Mouse (Mus musculus) ovary, postnatal 36 days (tissue): ENCODE results near the gene Nlk.
"Not testable (repeated sequence)": the region's sequence is repeated elsewhere in the genome, so short reads cannot be mapped to it uniquely, and the experiment has no call there.

Experiments used
- DNase-seq: peaks from one replicate; pipeline ENCODE4 v3.0.0; 2022; ENCODE audit warnings: low spot score, mixed read lengths

The Nlk gene

DNA sequence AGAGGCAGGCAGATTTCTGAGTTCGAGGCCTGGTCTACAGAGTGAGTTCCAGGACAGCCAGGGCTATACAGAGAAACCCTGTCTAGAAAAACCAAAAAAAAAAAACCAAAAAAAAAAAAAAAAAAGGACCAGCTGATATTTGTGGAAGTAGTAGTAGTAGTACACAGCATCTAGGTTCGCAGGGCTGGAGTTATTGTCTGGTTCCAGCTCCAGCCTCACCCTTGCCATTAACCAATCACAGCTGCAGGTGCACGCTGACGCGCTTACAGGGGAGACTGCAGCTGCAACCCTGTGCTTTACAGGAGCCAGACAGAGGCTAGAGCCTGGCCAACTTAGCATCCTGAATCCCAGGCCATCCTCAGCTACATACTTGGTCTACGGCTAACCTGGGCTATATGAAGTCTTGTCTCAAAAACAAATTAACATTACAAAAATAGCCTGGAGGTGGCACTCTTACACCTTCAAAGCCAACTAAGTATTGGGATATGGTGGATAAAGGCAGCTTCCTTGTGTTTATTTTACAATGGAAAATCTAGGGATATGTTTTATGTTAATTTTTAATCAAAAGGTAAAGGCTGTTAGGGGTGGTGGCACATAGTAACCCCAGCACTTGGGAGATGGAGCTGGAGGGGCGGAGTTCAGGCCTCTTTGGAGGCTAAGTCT lies 152.6 kb downstream of the Nlk start:
- no peak for DNase-seq

- no peak for DNase-seq
Measured at GRCm38 (mm10) chr11:78540358-78540757, 156.8 kb downstream of the Nlk start.

- no peak for DNase-seq
Measured at GRCm38 (mm10) chr11:78536690-78537084, 160.5 kb downstream of the Nlk start.

- DNase-seq: peak; percentile 93
Measured at GRCm38 (mm10) chr11:78536080-78536689, 161.0 kb downstream of the Nlk start, which contains the start of the genes Tnfaip1 and Ift20. Tnfaip1 (minus strand) TSS chr11:78536332. Ift20 (plus strand) TSS chr11:78536361.

DNA sequence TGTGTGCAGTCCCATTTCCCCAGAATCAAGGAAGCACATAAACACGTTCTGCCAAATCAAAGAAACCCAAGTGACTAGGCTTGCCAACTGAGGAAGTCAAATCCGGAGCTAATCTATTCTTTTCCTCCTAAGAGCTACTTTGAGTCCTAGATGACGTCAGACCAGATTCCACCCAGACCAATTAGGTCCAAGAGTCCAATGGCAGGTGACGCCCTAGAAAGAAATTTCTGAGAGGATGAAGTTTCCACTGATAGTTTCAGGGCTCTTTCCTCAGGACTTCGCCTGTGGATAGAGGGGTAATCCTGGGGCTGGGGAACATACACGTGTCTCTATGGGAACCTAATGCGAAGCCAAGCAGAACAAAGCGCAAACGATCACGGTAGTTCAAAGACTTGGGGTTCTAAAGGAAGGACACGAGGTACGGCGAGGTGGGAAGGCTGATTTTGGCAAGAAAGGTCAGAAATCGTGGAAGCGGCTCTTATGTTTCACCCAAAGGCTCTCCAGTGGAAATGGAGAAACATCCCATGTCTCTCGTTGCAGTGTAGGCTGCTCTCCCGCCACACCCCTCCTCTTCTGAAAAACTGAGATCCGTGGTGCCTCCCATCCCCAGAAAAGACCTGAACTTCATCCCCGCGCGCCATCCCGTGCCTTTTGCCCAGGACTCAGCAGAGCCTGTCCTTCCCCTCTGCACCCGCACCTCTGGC lies 161.6 kb downstream of the Nlk start:
- no peak for DNase-seq

GRCm38 (mm10) chr11:78534516-78534915 lies 162.7 kb downstream of the Nlk start:
- no peak for DNase-seq

GRCm38 (mm10) chr11:78531515-78531914 lies 165.7 kb downstream of the Nlk start:
- not testable (repeated sequence) for DNase-seq

GRCm38 (mm10) chr11:78531046-78531445 lies 166.1 kb downstream of the Nlk start:
- DNase-seq: no peak

- no peak for DNase-seq
Measured at GRCm38 (mm10) chr11:78530001-78530400, 167.2 kb downstream of the Nlk start.

DNA sequence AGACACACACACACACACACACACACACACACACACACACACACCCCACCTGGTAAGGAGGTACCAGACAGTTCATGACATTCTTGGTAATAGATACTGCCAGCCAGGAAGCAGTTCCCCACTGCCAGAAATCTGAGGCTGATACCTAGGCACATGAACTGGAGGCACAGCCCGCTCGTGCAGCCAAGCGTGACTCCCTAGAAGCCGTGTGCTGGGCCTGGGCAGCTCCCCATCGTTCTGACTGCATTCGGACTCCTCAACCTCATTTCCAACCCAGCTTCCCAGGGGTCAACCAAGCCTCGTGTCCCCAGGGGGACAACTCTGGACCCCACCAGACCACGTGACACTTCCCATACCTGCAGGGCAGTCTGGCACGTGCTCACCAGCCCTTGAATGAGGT lies 168.5 kb downstream of the Nlk start:
- DNase-seq: no peak

- DNase-seq: no peak
Measured at GRCm38 (mm10) chr11:78524838-78525237, 172.3 kb downstream of the Nlk start.

- DNase-seq: no peak
Measured at GRCm38 (mm10) chr11:78523241-78523955, 173.8 kb downstream of the Nlk start.

DNA sequence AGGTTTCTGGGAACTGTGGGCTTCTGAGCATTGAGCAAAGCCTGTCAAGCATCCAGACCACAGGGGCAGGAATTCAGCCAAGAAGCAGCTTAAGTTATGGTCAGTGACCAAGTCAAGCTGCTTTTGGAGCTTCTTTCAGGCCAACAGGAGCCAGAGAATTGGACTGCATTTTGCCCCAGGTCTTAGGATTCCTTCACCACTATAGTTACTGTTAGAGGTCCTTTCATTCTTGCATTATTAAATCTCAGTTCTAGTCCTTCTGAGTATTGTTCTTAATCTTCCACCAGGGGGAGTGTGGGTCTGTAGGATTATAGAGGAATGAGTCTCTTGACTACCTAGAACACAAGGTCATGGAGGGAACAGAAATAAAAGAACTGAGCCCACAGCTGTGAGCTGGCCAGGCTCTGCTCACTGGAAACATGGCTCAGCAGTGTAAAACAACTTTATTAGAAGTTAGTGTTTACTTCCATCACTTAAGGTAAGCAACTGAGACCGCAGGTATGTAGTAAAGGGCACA lies 174.6 kb downstream of the Nlk start:
- DNase-seq: no peak

DNA sequence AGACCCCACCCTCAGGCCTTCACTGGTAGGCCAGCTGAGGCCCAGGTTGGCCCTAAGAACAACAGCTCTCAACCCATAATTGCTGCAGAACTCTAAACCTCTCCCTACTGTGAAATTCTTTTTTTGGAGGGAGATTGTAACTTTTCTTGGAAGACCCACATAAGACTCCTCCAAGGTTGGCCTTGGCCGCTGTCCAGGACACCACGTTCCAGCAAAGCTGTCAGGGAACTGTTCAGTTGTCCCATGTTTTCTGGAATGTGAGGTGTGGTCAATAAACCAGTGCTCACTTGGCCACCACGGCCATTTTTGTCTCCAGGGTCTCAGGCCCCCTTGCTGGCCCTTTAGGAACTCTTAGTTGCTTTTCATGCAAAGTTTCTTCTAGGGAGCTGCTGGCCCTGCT lies 175.3 kb downstream of the Nlk start:
- DNase-seq: no peak

DNA sequence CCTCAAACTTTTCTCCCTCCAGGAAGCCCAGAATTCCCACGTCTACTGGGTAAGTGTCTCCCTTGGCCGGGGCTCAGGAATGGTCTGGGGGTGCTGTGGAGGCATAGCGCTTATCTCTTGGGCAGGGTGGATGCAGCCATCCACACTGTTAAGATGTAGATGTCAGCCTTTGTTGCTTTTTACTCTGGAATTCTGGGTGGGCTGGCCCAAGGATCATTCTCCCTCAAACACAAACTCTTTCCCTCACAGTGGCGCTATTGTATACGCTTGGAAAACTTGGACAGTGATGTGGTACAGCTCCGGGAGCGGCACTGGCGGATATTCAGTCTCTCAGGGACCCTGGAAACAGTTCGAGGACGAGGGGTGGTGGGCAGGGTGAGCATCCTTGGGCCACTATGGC lies 178.2 kb downstream of the Nlk start:
- DNase-seq: no peak
